Mouse (Mus musculus) liver, embryonic 14.5 days (tissue): ENCODE measurements around the gene Vwa3a.

Source experiments
- CTCF ChIP-seq: IDR thresholded peaks from 2 replicates; pipeline ENCODE4 v1.5.1; 2016; ENCODE audit warnings: antibody characterized with exemption, low read depth, control low read depth
- EP300 ChIP-seq: IDR thresholded peaks from 2 replicates; pipeline ENCODE4 v1.6.1; 2016; ENCODE audit warnings: antibody characterized with exemption, low read depth

DNA sequence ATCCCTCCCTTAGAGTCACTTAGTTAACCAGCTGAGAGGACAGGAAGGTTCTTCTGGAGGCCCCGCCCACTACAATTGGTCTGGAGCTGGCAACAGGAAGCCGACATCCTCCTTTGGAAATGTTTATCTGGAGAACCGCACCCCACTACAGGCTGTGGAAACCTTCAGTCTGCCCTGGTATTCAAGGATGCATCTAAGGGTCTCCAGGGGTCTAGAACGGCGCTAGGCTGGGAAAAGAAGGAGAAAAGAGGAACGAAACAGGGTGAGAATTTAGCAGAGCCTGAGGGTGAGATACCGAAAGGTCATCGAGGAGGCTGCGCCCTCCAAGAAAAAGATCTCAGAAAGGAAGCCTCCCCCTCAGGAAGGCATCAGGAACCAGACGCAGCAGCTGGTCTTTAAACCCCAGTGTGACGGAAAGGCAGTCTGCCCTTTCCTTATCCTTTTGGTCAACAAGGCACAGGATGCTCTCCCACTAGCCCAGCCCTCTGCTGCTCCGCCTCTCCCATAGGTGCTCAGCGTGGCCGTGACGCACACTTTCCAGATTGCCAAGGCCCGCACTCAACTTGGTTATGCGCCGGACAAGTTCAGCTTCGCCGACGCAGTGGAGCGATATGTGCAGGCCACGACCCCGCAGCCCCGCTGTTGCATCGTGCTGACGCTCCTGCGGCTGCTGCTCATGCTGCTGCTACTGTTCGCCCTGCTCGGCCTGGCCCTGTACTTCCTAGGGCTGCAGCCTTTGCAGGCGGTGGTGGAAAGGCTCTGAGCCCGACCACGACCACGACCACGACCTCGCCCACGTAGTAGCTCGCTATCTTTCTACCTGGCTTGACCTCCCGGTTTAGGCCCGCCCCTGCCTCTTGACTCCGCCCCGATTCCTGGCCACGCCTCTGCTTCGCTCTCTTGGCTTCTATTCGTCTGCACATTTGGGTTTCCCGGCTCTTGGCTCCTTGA lies 91.6 kb downstream of the Vwa3a start:
- TF ChIP-seq CTCF (no peak), EP300 (no peak)
